Mouse (Mus musculus) forebrain, embryonic 14.5 days (tissue): ENCODE measurements around the gene Vmn1r195. TPM values are rescaled to one million over a fixed set of nuclear protein-coding genes. Genes with fewer than 3 reads are reported as not detected.
"Not testable (repeated sequence)": the region's sequence is repeated elsewhere in the genome, so short reads cannot be mapped to it uniquely, and the experiment has no call there.

Source experiments
- ATAC-seq: fragments of 200-750 bp; cut with Nextera tagmentation; 2 replicates; pipeline ENCODE4 v1.8.0; 2017; ENCODE audit warnings: mild to moderate bottlenecking, moderate library complexity
- DNase-seq: peaks from one replicate; pipeline ENCODE4 v3.0.0-alpha.2; 2015; ENCODE audit warnings: low spot score
- H3K27ac ChIP-seq: fragments of 300-500 bp; sonication (generic); 2 replicates; pipeline ENCODE4 v1.5.1; 2014; ENCODE audit warnings: low read depth, mild to moderate bottlenecking, control low read depth, low read length, moderate library complexity
- H3K27me3 ChIP-seq: fragments of 300-500 bp; sonication (generic); replicated peaks from 2 replicates; pipeline ENCODE4 v1.6.1; 2014; ENCODE audit warnings: low read length, control low read depth, mixed read lengths; ENCODE audit not compliant: control insufficient read depth, insufficient read depth
- H3K36me3 ChIP-seq: fragments of 300-500 bp; sonication (generic); 2 replicates; pipeline ENCODE4 v1.6.1; 2014; ENCODE audit warnings: low read length, control low read depth; ENCODE audit not compliant: control insufficient read depth, insufficient read depth
- H3K4me1 ChIP-seq: fragments of 300-500 bp; sonication (generic); 2 replicates; pipeline ENCODE4 v1.6.1; 2014; ENCODE audit warnings: antibody characterized with exemption, low read length, control low read depth; ENCODE audit not compliant: control insufficient read depth, insufficient read depth
- H3K4me2 ChIP-seq: fragments of 300-500 bp; sonication (generic); 2 replicates; pipeline ENCODE4 v1.6.1; 2014; ENCODE audit warnings: mild to moderate bottlenecking, control low read depth, low read length
- H3K4me3 ChIP-seq: fragments of 300-500 bp; sonication (generic); 2 replicates; pipeline ENCODE4 v1.5.1; 2014; ENCODE audit warnings: low read depth, low read length, control low read depth
- H3K9ac ChIP-seq: fragments of 300-500 bp; sonication (generic); 2 replicates; pipeline ENCODE4 v1.6.1; 2014; ENCODE audit warnings: mild to moderate bottlenecking, low read length, control low read depth, moderate library complexity
- H3K9me3 ChIP-seq: fragments of 300-500 bp; sonication (generic); replicated peaks from 2 replicates; pipeline ENCODE4 v1.6.1; 2016; ENCODE audit warnings: low read length, control low read depth, mixed read lengths; ENCODE audit not compliant: control insufficient read depth
- WGBS: fragments of 180-500 bp; shearing (Covaris S2); extraction: QIAGEN DNeasy Blood & Tissue Kit; methylation state at CpG from one replicate; pipeline ENCODE4 v1.1.7; 2014; 5-methylcytosine and 5-hydroxymethylcytosine counted together
- polyA plus RNA-seq: library from polyadenylated mRNA; unstranded; fragments of >200 nt; fragmentation: Nextera tagmentation; extraction: Ambion mirVana; gene quantifications from 2 replicates; pipeline ENCODE4 v1.2.1, GENCODE M21; 2014

The Vmn1r195 gene
- not detected in 2 replicates for polyA plus RNA-seq

DNA sequence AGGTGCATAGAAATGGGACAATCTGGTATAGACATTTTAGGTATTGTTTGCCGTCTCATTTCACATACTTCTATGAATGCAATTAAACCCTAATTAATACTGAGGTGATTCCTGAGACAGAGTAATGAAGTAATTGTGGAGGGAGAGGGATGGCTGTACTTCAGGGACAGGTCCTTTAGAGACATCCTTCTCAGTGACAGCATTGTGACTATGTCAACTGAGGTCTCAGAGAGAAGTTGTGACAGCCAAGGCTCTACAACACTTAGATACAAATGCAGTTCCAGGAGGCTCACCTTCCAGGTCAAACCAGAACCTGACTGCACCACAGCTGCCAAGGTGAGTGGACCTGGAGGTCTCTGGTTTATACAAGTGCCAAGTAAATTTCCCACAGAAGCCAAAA, at the start of gene Vmn1r195:
Vmn1r195 (plus strand) TSS at position 301 of the 400 bp plus-strand sequence.
- H3K27me3 ChIP-seq, H3K9me3 ChIP-seq, ATAC-seq, DNase-seq, H3K4me3 ChIP-seq, H3K4me1 ChIP-seq, H3K27ac ChIP-seq, H3K4me2 ChIP-seq, H3K9ac ChIP-seq, H3K36me3 ChIP-seq: not testable (repeated sequence)
- WGBS: 88% methylated on average over 1 of the region's 1 CpGs

DNA sequence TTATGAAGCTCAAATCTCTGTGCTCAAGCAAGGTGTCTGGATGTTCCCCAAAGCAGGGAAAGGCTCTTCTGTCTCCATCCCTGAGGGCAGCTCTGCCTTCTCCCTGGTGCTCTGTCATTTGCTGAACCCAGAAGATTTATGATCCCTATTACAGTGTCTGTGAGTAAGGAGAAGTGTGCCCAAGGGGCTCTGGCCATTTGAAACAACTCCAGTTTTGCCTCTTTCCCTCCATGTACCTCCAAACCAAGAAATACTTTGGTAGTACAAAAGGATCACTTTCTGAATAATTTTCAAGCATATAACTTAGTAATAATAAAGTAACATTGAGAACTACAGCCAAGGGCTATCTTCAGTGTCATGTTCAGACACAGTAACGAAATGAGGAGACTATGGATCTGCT, 47.3 kb upstream of the Vmn1r195 start, which contains the start of gene Vmn1r193:
Vmn1r193 (minus strand) TSS at position 101 of the 400 bp plus-strand sequence.
- not testable (repeated sequence) for H3K9ac ChIP-seq, H3K4me1 ChIP-seq, H3K9me3 ChIP-seq, H3K4me3 ChIP-seq, H3K4me2 ChIP-seq, DNase-seq, ATAC-seq, H3K36me3 ChIP-seq, H3K27me3 ChIP-seq, H3K27ac ChIP-seq
- WGBS: 83% methylated on average over 1 of the region's 1 CpGs

DNA sequence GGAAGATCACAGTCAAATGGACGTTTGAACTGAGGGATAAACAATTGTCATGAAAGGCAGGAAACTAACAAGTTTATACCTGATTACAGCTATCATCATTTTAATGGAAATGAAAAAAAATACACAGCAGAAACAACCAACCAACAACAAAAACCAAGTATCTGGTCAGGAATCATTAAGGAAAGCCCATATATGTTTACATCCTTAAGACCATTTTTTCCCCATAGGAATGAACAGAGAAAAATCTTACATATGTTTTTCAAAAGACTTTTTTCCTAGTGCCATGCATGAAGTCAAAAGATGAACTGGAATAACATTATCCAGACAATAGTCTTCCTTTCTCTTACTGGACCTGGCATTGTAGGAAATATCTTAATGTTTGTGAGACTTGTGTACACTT, 26.4 kb upstream of the Vmn1r195 start, which contains the start of gene Vmn1r194:
Vmn1r194 (plus strand) TSS at position 301 of the 400 bp plus-strand sequence.
- H3K9me3 ChIP-seq: no peaks in the 10 kb centered on the region
- H3K4me2 ChIP-seq: no peak within 1 kb of the TSS
- no peaks in the 10 kb centered on the region for H3K4me1 ChIP-seq
- DNase-seq: no peak
- no peak for ATAC-seq
- no peak within 1 kb of the TSS for H3K9ac ChIP-seq
- no peak within 1 kb of the TSS for H3K27ac ChIP-seq
- H3K36me3 ChIP-seq: no peaks in the 10 kb centered on the region
- WGBS: 46% methylated on average over 1 of the region's 1 CpGs
- H3K4me3 ChIP-seq: no peak within 1 kb of the TSS
- H3K27me3 ChIP-seq: no peaks in the 10 kb centered on the region

DNA sequence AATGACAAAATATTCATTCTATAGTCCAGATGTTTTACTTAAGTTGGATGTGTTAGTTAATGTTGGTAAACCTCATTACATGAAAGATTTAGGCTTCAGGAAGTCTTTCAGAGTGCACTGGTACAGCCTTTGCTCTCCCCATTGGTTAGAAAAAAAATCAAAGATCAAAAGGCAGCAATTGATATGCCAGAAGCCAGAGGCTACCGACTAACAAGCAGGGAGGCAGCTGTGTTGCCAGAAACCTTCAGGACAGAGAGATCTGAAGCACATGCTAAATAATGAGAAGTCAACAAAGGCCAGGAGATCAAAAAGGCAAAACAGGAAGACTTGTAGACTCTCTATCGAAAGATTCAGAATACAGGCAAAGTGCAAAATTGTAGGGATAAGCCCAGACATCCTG, 1.4 kb downstream of the Vmn1r195 start:
- ATAC-seq: no peak
- no peak overlapping the region for H3K27ac ChIP-seq
- H3K27me3 ChIP-seq: no peaks in the 10 kb centered on the region
- H3K36me3 ChIP-seq: no peaks in the 10 kb centered on the region
- no peaks in the 10 kb centered on the region for H3K9me3 ChIP-seq
- H3K4me2 ChIP-seq: no peak overlapping the region
- WGBS: 48% methylated on average over 2 of the region's 2 CpGs
- DNase-seq: no peak
- no peak overlapping the region for H3K9ac ChIP-seq
- H3K4me1 ChIP-seq: no peaks in the 10 kb centered on the region
- no peak overlapping the region for H3K4me3 ChIP-seq

DNA sequence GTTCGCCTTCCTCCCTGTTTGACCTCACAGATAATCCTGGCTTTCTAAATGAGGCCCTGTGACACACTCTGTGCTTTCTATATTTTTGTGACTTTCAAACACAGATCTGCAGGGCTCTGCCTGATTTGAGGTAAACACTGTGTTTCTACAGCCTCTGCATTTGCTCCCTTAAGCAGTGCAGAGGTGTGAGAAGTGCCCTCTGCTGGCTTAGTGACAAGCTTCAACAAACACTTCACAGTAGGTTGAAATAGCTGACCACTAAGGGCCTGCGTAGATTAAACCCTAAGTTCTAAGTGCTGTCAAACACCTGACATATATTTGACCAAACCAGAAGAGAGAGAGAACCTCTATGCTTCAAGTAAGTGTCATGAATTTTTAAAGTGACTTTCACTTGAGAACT, 14.3 kb downstream of the Vmn1r195 start:
- Histone ChIP-seq H3K9me3 (no peaks in the 10 kb centered on the region), H3K9ac (no peak overlapping the region), H3K4me1 (no peaks in the 10 kb centered on the region), H3K4me2 (no peak overlapping the region), H3K27ac (no peak overlapping the region), H3K36me3 (no peaks in the 10 kb centered on the region), H3K4me3 (no peak overlapping the region), H3K27me3 (no peaks in the 10 kb centered on the region)
- 74% methylated on average over 2 of the region's 2 CpGs for WGBS
- peak; percentile 6 for DNase-seq
- ATAC-seq: no peak

DNA sequence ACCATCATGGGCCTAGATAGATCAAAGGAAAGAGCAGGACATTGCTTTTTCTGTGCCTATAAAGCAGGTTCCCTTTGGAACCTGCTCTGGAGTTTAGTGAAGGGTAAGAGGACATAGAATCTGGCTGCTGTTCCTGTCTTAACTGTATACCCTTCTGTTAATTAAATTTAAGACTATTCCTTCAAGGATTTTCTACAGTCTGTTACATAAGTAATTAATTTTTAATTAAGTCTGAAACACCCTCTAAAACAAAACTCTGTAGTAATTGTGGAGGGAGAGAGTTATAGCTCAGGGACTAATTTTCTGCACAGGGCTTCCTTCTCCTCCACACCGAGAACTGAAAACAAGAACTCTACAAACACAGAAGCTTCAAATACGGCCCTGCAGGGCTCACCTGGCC, 19.3 kb downstream of the Vmn1r195 start, which contains the start of gene Vmn1r196:
Vmn1r196 (plus strand) TSS at position 301 of the 400 bp plus-strand sequence.
- H3K4me1 ChIP-seq: no peaks in the 10 kb centered on the region
- 66% methylated on average over 2 of the region's 2 CpGs for WGBS
- H3K36me3 ChIP-seq: no peaks in the 10 kb centered on the region
- H3K27me3 ChIP-seq: no peaks in the 10 kb centered on the region
- ATAC-seq: no peak
- H3K9me3 ChIP-seq: no peaks in the 10 kb centered on the region
- H3K27ac ChIP-seq: no peak within 1 kb of the TSS
- no peak for DNase-seq
- no peak within 1 kb of the TSS for H3K4me2 ChIP-seq
- no peak within 1 kb of the TSS for H3K9ac ChIP-seq
- no peak within 1 kb of the TSS for H3K4me3 ChIP-seq

DNA sequence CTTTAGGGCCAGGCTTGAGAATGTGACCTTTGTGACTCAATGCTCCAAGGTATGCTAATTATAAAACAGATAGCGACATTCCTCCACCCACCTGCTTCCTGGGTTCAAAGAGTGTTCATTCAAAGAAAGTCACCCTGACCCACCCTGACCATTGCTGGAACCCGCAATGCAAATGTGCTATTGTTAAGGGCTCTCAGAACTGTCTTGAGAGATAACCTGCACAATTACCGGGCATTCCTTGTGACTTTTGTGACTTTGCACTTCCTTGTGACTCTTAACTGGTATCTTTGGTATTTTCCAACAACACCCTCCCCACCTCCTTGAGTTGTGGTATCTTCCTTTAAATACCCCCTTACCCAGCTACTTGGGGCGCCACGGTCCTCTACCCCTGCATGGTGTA, 37.8 kb downstream of the Vmn1r195 start:
- H3K4me1 ChIP-seq, H3K9me3 ChIP-seq, ATAC-seq, H3K27me3 ChIP-seq, DNase-seq, H3K4me3 ChIP-seq, H3K27ac ChIP-seq, H3K36me3 ChIP-seq, H3K9ac ChIP-seq, H3K4me2 ChIP-seq: not testable (repeated sequence)
- 93% methylated on average over 5 of the region's 5 CpGs for WGBS

DNA sequence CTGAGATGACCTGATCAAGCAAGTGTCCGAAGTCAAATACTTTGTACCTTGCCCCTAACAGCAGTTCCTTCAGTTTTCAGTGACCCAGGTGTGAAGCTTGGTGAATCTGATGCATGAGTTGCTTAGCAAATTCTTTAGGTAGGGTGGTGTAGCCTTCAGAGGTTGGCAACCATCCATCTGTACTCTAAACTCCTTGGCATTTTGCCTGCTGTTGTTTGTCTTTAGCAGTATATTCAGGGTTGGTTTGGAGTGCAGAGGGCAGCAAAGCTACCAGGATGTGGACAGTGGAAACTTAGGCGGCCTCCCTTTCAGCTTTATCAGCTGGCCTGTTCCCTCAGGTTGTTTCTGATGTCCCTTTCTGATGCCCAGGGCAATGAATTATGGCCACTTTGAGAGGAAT, 45.0 kb downstream of the Vmn1r195 start:
- Histone ChIP-seq H3K9me3 (no peaks in the 10 kb centered on the region), H3K4me2 (no peak overlapping the region), H3K27ac (no peak overlapping the region), H3K36me3 (no peaks in the 10 kb centered on the region), H3K27me3 (no peaks in the 10 kb centered on the region), H3K4me1 (no peaks in the 10 kb centered on the region), H3K9ac (no peak overlapping the region), H3K4me3 (no peak overlapping the region)
- 84% methylated on average over 2 of the region's 2 CpGs for WGBS
- no peak for ATAC-seq
- no peak for DNase-seq

DNA sequence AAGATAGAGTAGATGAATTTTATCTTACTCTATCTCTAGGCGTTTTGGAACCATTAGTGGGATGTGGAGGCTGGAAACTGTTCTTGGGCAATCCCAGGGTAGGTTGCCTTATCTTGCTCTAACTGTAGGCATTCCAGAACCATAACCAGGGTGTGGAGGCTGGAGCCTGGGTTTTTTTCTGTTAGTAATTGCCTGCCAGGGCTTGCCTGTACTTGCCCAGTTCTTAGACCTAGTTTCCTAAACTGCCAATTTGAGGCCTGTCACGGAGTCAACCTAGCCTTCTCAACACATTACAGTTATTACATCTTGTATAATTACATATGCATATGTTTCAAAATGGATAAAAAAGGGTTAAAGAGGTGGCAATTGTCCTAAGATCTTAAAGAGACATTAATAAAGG, 47.0 kb downstream of the Vmn1r195 start:
- H3K4me2 ChIP-seq: no peak overlapping the region
- ATAC-seq (no peak), DNase-seq (no peak)
- no peak overlapping the region for H3K9ac ChIP-seq
- H3K27me3 ChIP-seq: no peaks in the 10 kb centered on the region
- H3K4me3 ChIP-seq: no peak overlapping the region
- WGBS: 80% methylated on average over 2 of the region's 2 CpGs
- H3K9me3 ChIP-seq: no peaks in the 10 kb centered on the region
- H3K27ac ChIP-seq: no peak overlapping the region
- H3K36me3 ChIP-seq: no peaks in the 10 kb centered on the region
- no peaks in the 10 kb centered on the region for H3K4me1 ChIP-seq
